Mouse (Mus musculus) G1E (cell line): ENCODE results near the gene Lrig1. TPM values are rescaled to one million over a fixed set of nuclear protein-coding genes. Genes with fewer than 3 reads are reported as not detected.

Experiments
- ATAC-seq: 2 replicates; pipeline ENCODE4 v1.8.0; 2016; ENCODE audit warnings: mild to moderate bottlenecking; ENCODE audit not compliant: insufficient number of reproducible peaks, poor library complexity, low FRiP score, severe bottlenecking; ENCODE audit errors: extremely low read depth
- DNase-seq: peaks from one replicate; pipeline ENCODE4 v3.0.0; 2012; ENCODE audit warnings: low spot score
- H3K27me3 ChIP-seq: 2 replicates; pipeline ENCODE4 v1.6.1; 2012; ENCODE audit warnings: mild to moderate bottlenecking, low read length, inconsistent platforms; ENCODE audit not compliant: insufficient read depth
- H3K36me3 ChIP-seq: replicated peaks from 2 replicates; pipeline ENCODE3; 2012; ENCODE audit warnings: mild to moderate bottlenecking, inconsistent platforms
- H3K4me1 ChIP-seq: 2 replicates; pipeline ENCODE4 v1.6.1; 2012; ENCODE audit warnings: low read depth, low read length, inconsistent platforms, mixed read lengths; ENCODE audit not compliant: insufficient read depth
- H3K4me3 ChIP-seq: 2 replicates; pipeline ENCODE4 v1.5.1; 2012; ENCODE audit warnings: low read depth, mild to moderate bottlenecking, inconsistent platforms, low read length, moderate library complexity, mixed read lengths
- H3K9me3 ChIP-seq: replicated peaks from 2 replicates; pipeline ENCODE4 v1.6.1; 2012; ENCODE audit warnings: inconsistent platforms
- CTCF ChIP-seq: IDR thresholded peaks from 2 replicates; pipeline ENCODE4 v1.5.1; 2012; ENCODE audit warnings: low read depth, low read length, inconsistent platforms, mixed read lengths
- GATA1 ChIP-seq: IDR thresholded peaks from 2 replicates; pipeline ENCODE4 v1.6.1; 2012; ENCODE audit warnings: borderline replicate concordance, low read length, inconsistent platforms, mixed read lengths
- GATA2 ChIP-seq: IDR thresholded peaks from 2 replicates; pipeline ENCODE4 v1.6.1; 2012; ENCODE audit warnings: low read depth, low read length, inconsistent platforms, borderline replicate concordance
- POLR2AphosphoS5 ChIP-seq: IDR thresholded peaks from 2 replicates; pipeline ENCODE4 v1.6.1; 2012; ENCODE audit warnings: low read depth, low read length, inconsistent platforms; ENCODE audit not compliant: insufficient replicate concordance
- TAL1 ChIP-seq: conservative IDR thresholded peaks from 2 replicates; pipeline ENCODE4 v1.6.1; 2012; ENCODE audit warnings: low read depth, low read length, inconsistent platforms, mixed read lengths
- polyA plus RNA-seq: library from polyadenylated mRNA; stranded (reverse); fragments of >175 nt; gene quantifications from 2 replicates; pipeline ENCODE4 v1.2.3, GENCODE M21; 2012
- total RNA-seq, 2 experiments: library from RNA; stranded (forward) in 1 of 2; stranded (reverse) in 1 of 2; fragments of 200-1000 nt in 1 of 2; fragments of >200 nt in 1 of 2; fragmentation: Nextera tagmentation in 1 of 2; gene quantifications; 2 replicates each; pipeline ENCODE4 v1.2.3; 2014 to 2017

Lrig1 gene
- total and polyA plus RNA-seq, 3 experiments: 7.0 to 23.6 (median 9.7) TPM

DNA sequence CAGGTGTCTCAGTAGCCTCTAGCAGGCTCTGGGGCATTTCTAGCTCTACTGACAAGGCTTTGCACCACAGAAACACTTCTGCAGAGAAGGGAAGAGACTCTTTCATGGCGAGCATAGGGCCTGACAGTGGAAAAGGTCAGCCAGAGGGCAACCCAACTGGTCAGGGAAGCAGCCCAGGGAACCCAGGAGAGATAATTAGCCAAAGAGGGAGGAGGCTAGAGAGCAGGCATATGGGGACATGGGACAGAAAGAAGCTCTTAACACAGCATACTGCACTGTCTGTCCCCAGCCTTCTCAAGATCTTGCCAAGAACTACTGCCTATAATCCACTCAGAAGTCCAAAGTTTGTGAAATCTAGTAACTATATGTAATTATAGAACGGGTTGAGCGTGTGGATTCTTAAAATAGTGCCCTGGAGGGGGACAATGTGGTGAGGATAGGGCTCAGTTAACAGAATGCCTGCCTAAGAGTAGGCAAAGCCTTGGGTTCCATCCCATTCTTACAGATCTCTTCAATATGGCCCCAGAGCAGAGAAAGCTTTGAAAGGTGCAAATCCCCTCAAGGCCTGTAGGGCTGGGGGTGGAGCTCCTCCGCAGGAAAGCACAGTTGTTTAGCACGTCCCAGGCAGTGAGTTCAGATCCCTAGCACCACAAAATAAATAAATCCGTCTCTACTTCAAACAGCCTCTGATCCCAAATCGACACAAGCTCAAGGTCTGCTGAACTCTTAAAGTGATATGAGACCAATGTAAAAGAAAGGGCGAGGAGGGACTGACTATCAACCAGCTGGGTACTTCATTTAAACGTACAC lies 4.6 kb downstream of the Lrig1 start:
- Histone ChIP-seq H3K9me3 (peaks cover 9% of the 10 kb centered on the region), H3K4me3 (no peak overlapping the region), H3K27me3 (no peaks in the 10 kb centered on the region; the same call in 1 of the 2 replicates), H3K36me3 (peaks cover 14% of the 10 kb centered on the region), H3K4me1 (peaks cover 53% of the 10 kb centered on the region)
- TF ChIP-seq POLR2AphosphoS5 (no peak), GATA2 (no peak), CTCF (no peak), GATA1 (no peak), TAL1 (no peak)
- DNase-seq (no peak), ATAC-seq (no peak)

DNA sequence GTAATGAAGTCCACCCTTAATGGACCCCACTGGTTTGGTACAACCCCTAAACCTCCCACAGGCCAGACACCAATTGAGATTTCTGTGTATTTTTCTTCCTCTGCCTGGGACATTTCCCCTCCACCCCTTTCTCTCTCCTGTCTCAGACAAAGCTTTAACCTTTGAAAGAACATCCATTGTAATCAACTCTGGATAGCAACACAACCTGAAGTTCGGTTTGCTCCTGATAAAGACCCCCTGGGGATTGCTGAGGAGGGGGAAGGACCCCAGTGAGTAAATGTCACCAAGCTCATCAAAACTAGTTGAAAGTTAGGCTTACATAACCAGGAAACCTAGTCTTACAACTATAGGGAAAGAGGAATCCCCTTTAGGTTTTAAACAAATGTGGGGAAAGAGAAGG lies 5.5 kb downstream of the Lrig1 start:
- H3K27me3 ChIP-seq: peaks cover 4% of the 10 kb centered on the region

DNA sequence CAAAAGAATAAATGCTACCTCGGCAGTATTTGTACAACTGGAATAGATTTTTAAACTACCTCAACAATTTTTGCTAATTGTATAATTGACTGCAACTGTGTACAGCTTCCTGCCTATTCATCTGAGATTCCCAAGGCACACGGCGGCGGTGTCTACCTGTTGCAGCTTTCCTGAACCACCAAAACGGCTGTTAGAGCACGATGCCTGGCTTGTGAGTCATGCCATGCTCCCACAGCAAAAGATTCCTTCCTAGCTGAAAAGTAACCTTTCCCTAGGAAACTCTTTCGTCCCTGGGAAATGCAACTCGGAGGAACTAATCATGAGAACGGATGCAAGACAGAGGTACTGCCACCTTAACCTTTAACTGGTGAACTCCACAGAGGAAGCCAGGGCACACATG lies 6.9 kb downstream of the Lrig1 start:
- H3K4me1 ChIP-seq: peaks cover 62% of the 10 kb centered on the region

More for the DNA sequence above, 5.5 kb downstream of the Lrig1 start:
- no peak for TF ChIP-seq TAL1
- TF ChIP-seq GATA1: no peak
- no peak for DNase-seq
- ATAC-seq: no peak
- peaks cover 18% of the 10 kb centered on the region for H3K36me3 ChIP-seq
- H3K9me3 ChIP-seq: peaks cover 4% of the 10 kb centered on the region; the same call in 1 of the 2 replicates
- H3K4me3 ChIP-seq: no peak overlapping the region
- peaks cover 60% of the 10 kb centered on the region for H3K4me1 ChIP-seq

GRCm38 (mm10) chr6:94692003-94692402 lies 8.0 kb downstream of the Lrig1 start:
- ATAC-seq (no peak), DNase-seq (no peak)
- TF ChIP-seq CTCF: no peak
- TF ChIP-seq GATA1: no peak
- no peak for TF ChIP-seq GATA2
- TF ChIP-seq POLR2AphosphoS5: no peak
- no peak for TF ChIP-seq TAL1
- H3K36me3 ChIP-seq: peaks cover 18% of the 10 kb centered on the region
- peaks cover 63% of the 10 kb centered on the region for H3K4me1 ChIP-seq
- H3K27me3 ChIP-seq: peaks cover 4% of the 10 kb centered on the region; the same call in 1 of the 2 replicates
- no peak overlapping the region for H3K4me3 ChIP-seq
- H3K9me3 ChIP-seq: no peaks in the 10 kb centered on the region

More for the DNA sequence above, 6.9 kb downstream of the Lrig1 start:
- no peaks in the 10 kb centered on the region for H3K9me3 ChIP-seq
- H3K4me3 ChIP-seq: no peak overlapping the region
- TF ChIP-seq GATA1: no peak
- no peak for TF ChIP-seq GATA2
- TF ChIP-seq POLR2AphosphoS5: no peak
- H3K27me3 ChIP-seq: peaks cover 4% of the 10 kb centered on the region; the same call in 1 of the 2 replicates
- ATAC-seq: no peak
- peaks cover 18% of the 10 kb centered on the region for H3K36me3 ChIP-seq
- no peak for DNase-seq

DNA sequence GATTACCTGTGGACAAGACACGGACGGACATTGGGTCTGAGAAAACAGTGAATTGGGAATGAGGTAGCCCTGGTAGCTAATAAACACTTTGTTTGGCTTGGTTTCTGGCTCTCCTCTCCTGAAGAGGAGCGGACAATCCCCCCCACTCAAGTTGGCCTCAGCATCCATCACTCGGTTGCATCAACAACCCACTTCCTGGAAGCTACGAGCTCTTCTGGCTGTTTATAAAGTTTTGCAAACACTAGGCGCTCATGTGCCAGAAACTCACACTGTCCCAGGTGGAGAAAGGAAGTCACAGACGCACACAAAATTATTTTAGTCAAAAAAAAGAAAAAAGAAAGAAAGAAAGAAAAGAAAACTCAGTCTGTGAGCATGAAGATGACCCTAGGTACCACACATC lies 9.7 kb downstream of the Lrig1 start:
- ATAC-seq (no peak), DNase-seq (no peak)
- Histone ChIP-seq H3K27me3 (peaks cover 4% of the 10 kb centered on the region; the same call in 1 of the 2 replicates), H3K4me3 (no peak overlapping the region), H3K4me1 (peaks cover 63% of the 10 kb centered on the region), H3K9me3 (no peaks in the 10 kb centered on the region), H3K36me3 (peaks cover 11% of the 10 kb centered on the region)
- TF ChIP-seq CTCF (no peak), GATA1 (no peak), TAL1 (no peak), POLR2AphosphoS5 (no peak), GATA2 (no peak)

- H3K4me3 ChIP-seq: no peak overlapping the region; the same call in 1 of the 2 replicates
- H3K27me3 ChIP-seq: peaks cover 4% of the 10 kb centered on the region; the same call in 1 of the 2 replicates
- ATAC-seq (0 out of 2 replicates have a peak, but pooled peaks have one; percentile 12), DNase-seq (peak; percentile 29)
- H3K9me3 ChIP-seq: no peaks in the 10 kb centered on the region
- TF ChIP-seq TAL1 (no peak), GATA1 (no peak), POLR2AphosphoS5 (no peak), GATA2 (no peak), CTCF (no peak)
- peaks cover 18% of the 10 kb centered on the region for H3K36me3 ChIP-seq
- peaks cover 72% of the 10 kb centered on the region for H3K4me1 ChIP-seq
These were observed 11.2 kb downstream of the Lrig1 start for GRCm38 (mm10) chr6:94688722-94689121.
